8 mouse cellular contexts compared by ENCODE assay signal in genomic region chr1:171195046-171195822, GRCm38 (mm10). TPM values are rescaled to one million over a fixed set of nuclear protein-coding genes. Genes with fewer than 3 reads are reported as not detected.
DNase-seq lines count a peak whose midpoint lies in the region; ATAC-seq and TF ChIP-seq lines count a peak whose summit lies in the region.

No protein-coding gene starts in this region.

- TF ChIP-seq EP300 in CH12.LX (IDR thresholded peaks at IDR 0.05; ENCODE audit: low read length): no peak

- in situ Hi-C loops in CH12.LX (cut with MboI; ENCODE audit: low pct_ligation_motif_present, low pct_unique_long_range_greater_than_20kb, low sequenced_read_pairs): no loop called here

- TF ChIP-seq POLR2A in CH12.LX (IDR thresholded peaks at IDR 0.05; ENCODE audit: low read depth, low read length): no peak

- ATAC-seq in heart, embryonic 16.5 days (replicated peaks; ENCODE audit: extremely low read depth, insufficient read depth, low FRiP score): no peak
- 0 out of 2 replicates have a peak, but pooled peaks have one; percentile 19 for ATAC-seq in megakaryocyte, adult 5-6 weeks (ENCODE audit: poor library complexity, severe bottlenecking)

- dilution Hi-C loops in CH12.LX (cut with MboI; ENCODE audit: extremely low pct_ligation_motif_present, extremely low pct_unique_long_range_greater_than_20kb, low sequenced_read_pairs): no loop called here

- H3K4me3 ChIP-seq in CH12.LX (replicated peaks in 1 of 3; ENCODE audit: low read depth in 2 of 3, low read length in 2 of 3, poor library complexity in 1 of 3): no peak overlapping the region
- peak overlapping the region; percentile 69 for H3K4me3 ChIP-seq in heart, embryonic 16.5 days (ENCODE audit: low read length)

- TF ChIP-seq RAD21 in CH12.LX (IDR thresholded peaks at IDR 0.05; ENCODE audit: low read depth, low read length): no peak

- peaks cover 34% of the 10 kb centered on the region for H3K27me3 ChIP-seq in CH12.LX (replicated peaks)
- H3K27me3 ChIP-seq in heart, embryonic 16.5 days (ENCODE audit: control insufficient read depth, insufficient read depth, low read length): peaks cover 8% of the 10 kb centered on the region

- H3K4me1 ChIP-seq in CH12.LX (ENCODE audit: control insufficient read depth in 1 of 2, insufficient read depth in 2 of 2): no peaks in the 10 kb centered on the region
- peaks cover 32% of the 10 kb centered on the region for H3K4me1 ChIP-seq in heart, embryonic 16.5 days (ENCODE audit: control insufficient read depth, insufficient read depth, low read length)

- no peaks in the 10 kb centered on the region for H3K9me3 ChIP-seq in CH12.LX (replicated peaks; ENCODE audit: low read length)
- no peaks in the 10 kb centered on the region for H3K9me3 ChIP-seq in heart, embryonic 16.5 days (replicated peaks; ENCODE audit: control insufficient read depth, low read length)

- 8% methylated on average over 20 of the region's 20 CpGs for WGBS in heart, embryonic 16.5 days

- DNase-seq in embryo, embryonic 10.5 days (ENCODE audit: low spot score): peak; percentile 33
- no peak for DNase-seq in embryo, embryonic 10 days (ENCODE audit: low spot score)
- DNase-seq in CH12.LX (ENCODE audit: extremely low read depth): no peak
- no peak for DNase-seq in thymus, postnatal 36 days
- DNase-seq in frontal cortex, postnatal 25 days (ENCODE audit: low spot score in 2 of 2): no peak
- no peak for DNase-seq in right cerebral cortex, postnatal 25 days

- H3K9ac ChIP-seq in CH12.LX (ENCODE audit: insufficient read depth, low read depth): no peak overlapping the region
- H3K9ac ChIP-seq in heart, embryonic 16.5 days (ENCODE audit: low read length): peak overlapping the region; percentile 83

- H3K4me2 ChIP-seq in CH12.LX (ENCODE audit: insufficient read depth, low read depth, poor library complexity, severe bottlenecking): 0 out of 2 replicates have a peak overlapping the region, but pooled peaks have one; percentile 48
- peak overlapping the region; percentile 96 for H3K4me2 ChIP-seq in heart, embryonic 16.5 days (ENCODE audit: low read depth, low read length)

- H3K79me2 ChIP-seq in CH12.LX (replicated peaks; ENCODE audit: control insufficient read depth, extremely low read depth, insufficient read depth, poor library complexity, severe bottlenecking): no peaks in the 10 kb centered on the region

- TF ChIP-seq CTCF in CH12.LX (conservative IDR thresholded peaks at IDR 0.05 in 1 of 2, IDR thresholded peaks at IDR 0.05 in 1 of 2; ENCODE audit: low read depth in 2 of 2, low read length in 2 of 2): no peak

- no peaks in the 10 kb centered on the region for H3K36me3 ChIP-seq in CH12.LX (replicated peaks in 1 of 2; ENCODE audit: control insufficient read depth in 1 of 2, insufficient read depth in 1 of 2, low read length in 1 of 2)
- H3K36me3 ChIP-seq in heart, embryonic 16.5 days (ENCODE audit: control insufficient read depth, insufficient read depth): no peaks in the 10 kb centered on the region

- H3K27ac ChIP-seq in CH12.LX (ENCODE audit: insufficient read depth, low read depth): no peak overlapping the region
- H3K27ac ChIP-seq in heart, embryonic 16.5 days (ENCODE audit: low read length): no peak overlapping the region

TF ChIP-seq in CH12.LX, 34 proteins besides CTCF, POLR2A, EP300 and RAD21:
- TF ChIP-seq USF1 (IDR thresholded peaks at IDR 0.05; ENCODE audit: low read depth, low read length) (no peak), ELF1 (IDR thresholded peaks at IDR 0.05; ENCODE audit: low read depth, low read length) (no peak), ETS1 (conservative IDR thresholded peaks at IDR 0.05; ENCODE audit: low read depth, low read length) (no peak), SMC3 (IDR thresholded peaks at IDR 0.05; ENCODE audit: low read depth, low read length) (no peak), UBTF (IDR thresholded peaks at IDR 0.05; ENCODE audit: low read depth, low read length) (no peak), CHD1 (IDR thresholded peaks at IDR 0.05; ENCODE audit: low read depth, low read length) (no peak), ZMIZ1 (IDR thresholded peaks at IDR 0.05; ENCODE audit: low read depth, low read length) (no peak), BHLHE40 (IDR thresholded peaks at IDR 0.05; ENCODE audit: low read depth, low read length) (no peak), MYC (IDR thresholded peaks at IDR 0.05; ENCODE audit: low read depth, low read length) (no peak), ZNF384 (IDR thresholded peaks at IDR 0.05; ENCODE audit: low read depth, low read length) (no peak), JUND (conservative IDR thresholded peaks at IDR 0.05; ENCODE audit: low read depth, low read length) (no peak), MAZ (IDR thresholded peaks at IDR 0.05; ENCODE audit: low read depth, low read length) (no peak), RCOR1 (conservative IDR thresholded peaks at IDR 0.05; ENCODE audit: low read depth, low read length) (no peak), JUN (IDR thresholded peaks at IDR 0.05; ENCODE audit: insufficient read depth, low read depth, low read length) (no peak), ZKSCAN1 (IDR thresholded peaks at IDR 0.05; ENCODE audit: borderline replicate concordance, low read depth, low read length) (no peak), ZC3H11A (IDR thresholded peaks at IDR 0.05; ENCODE audit: low read depth, low read length) (no peak), MXI1 (IDR thresholded peaks at IDR 0.05; ENCODE audit: low read depth, low read length) (no peak), MEF2A (IDR thresholded peaks at IDR 0.05; ENCODE audit: borderline replicate concordance, low read depth, low read length) (no peak), USF2 (conservative IDR thresholded peaks at IDR 0.05; ENCODE audit: low read depth, low read length) (no peak), TBP (conservative IDR thresholded peaks at IDR 0.05; ENCODE audit: low read depth, low read length) (no peak)

RNA-seq across cellular contexts. Expression of gene Pcp4l1, which starts 0.8 kb away (rescaled TPM):
- total RNA-seq in CH12.LX (2012; rRNA removed): not detected in 2 replicates
- total RNA-seq in CH12.LX (2014; rRNA removed): not detected in 2 replicates
- not detected in 2 replicates for polyA plus RNA-seq in CH12.LX (2012; ENCODE audit: insufficient read length, low read depth)
- polyA plus RNA-seq in heart, embryonic 16.5 days (2015; fragmentation: Nextera tagmentation; extraction: Ambion mirVana): 48.9 and 57.2 TPM in 2 replicates
- total RNA-seq in megakaryocyte, adult 5-6 weeks (2015): 1.2 and 1.4 TPM in 2 replicates
- 0.44 and 0.73 TPM in 2 replicates for total RNA-seq in megakaryocyte, adult 5-6 weeks (2017)

RNA-seq across cellular contexts. Expression of gene Nr1i3, which starts 18.5 kb away (rescaled TPM):
- total RNA-seq in CH12.LX (2012; rRNA removed): 1.2 and 1.6 TPM in 2 replicates
- total RNA-seq in CH12.LX (2014; rRNA removed): not detected in 2 replicates
- 0.10 and 0.23 TPM in 2 replicates for polyA plus RNA-seq in CH12.LX (2012; ENCODE audit: insufficient read length, low read depth)
- 0.35 and 0.43 TPM in 2 replicates for polyA plus RNA-seq in heart, embryonic 16.5 days (2015; fragmentation: Nextera tagmentation; extraction: Ambion mirVana)
- not detected in 2 replicates for total RNA-seq in megakaryocyte, adult 5-6 weeks (2015)
- 0.04 TPM in 2 replicates for total RNA-seq in megakaryocyte, adult 5-6 weeks (2017)

RNA-seq across cellular contexts. Expression of gene Tomm40l, which starts 27.1 kb away (rescaled TPM):
- total RNA-seq in CH12.LX (2012; rRNA removed) (37.1 and 37.6 TPM in 2 replicates), CH12.LX (2014; rRNA removed) (34.4 and 36.0 TPM in 2 replicates)
- 24.7 and 32.8 TPM in 2 replicates for polyA plus RNA-seq in CH12.LX (2012; ENCODE audit: insufficient read length, low read depth)
- polyA plus RNA-seq in heart, embryonic 16.5 days (2015; fragmentation: Nextera tagmentation; extraction: Ambion mirVana): 60.7 and 68.9 TPM in 2 replicates
- 7.3 and 8.2 TPM in 2 replicates for total RNA-seq in megakaryocyte, adult 5-6 weeks (2015)
- 8.5 and 14.4 TPM in 2 replicates for total RNA-seq in megakaryocyte, adult 5-6 weeks (2017)

RNA-seq across cellular contexts. Expression of gene Apoa2, which starts 29.6 kb away (rescaled TPM):
- 5.3 and 6.2 TPM in 2 replicates for total RNA-seq in CH12.LX (2012; rRNA removed)
- total RNA-seq in CH12.LX (2014; rRNA removed): 3.0 and 3.7 TPM in 2 replicates
- polyA plus RNA-seq in CH12.LX (2012; ENCODE audit: insufficient read length, low read depth): 3.1 and 4.9 TPM in 2 replicates
- polyA plus RNA-seq in heart, embryonic 16.5 days (2015; fragmentation: Nextera tagmentation; extraction: Ambion mirVana): 10.6 and 11.9 TPM in 2 replicates
- 0.87 TPM in 1 of 2 replicates, not detected in the other for total RNA-seq in megakaryocyte, adult 5-6 weeks (2015)
- total RNA-seq in megakaryocyte, adult 5-6 weeks (2017): not detected in 2 replicates

RNA-seq across cellular contexts. Expression of gene Fcer1g, which starts 38.9 kb away (rescaled TPM):
- total RNA-seq in CH12.LX (2012; rRNA removed) (10.1 and 13.6 TPM in 2 replicates), CH12.LX (2014; rRNA removed) (22.7 and 31.3 TPM in 2 replicates)
- 35.6 and 51.2 TPM in 2 replicates for polyA plus RNA-seq in CH12.LX (2012; ENCODE audit: insufficient read length, low read depth)
- polyA plus RNA-seq in heart, embryonic 16.5 days (2015; fragmentation: Nextera tagmentation; extraction: Ambion mirVana): 34.4 and 36.3 TPM in 2 replicates
- total RNA-seq in megakaryocyte, adult 5-6 weeks (2015): 2,036 and 2,044 TPM in 2 replicates
- total RNA-seq in megakaryocyte, adult 5-6 weeks (2017): 995 and 1,060 TPM in 2 replicates
